Mouse (Mus musculus): ENCODE data around the gene Fam49a.

- TF ChIP-seq POLR2A (IDR thresholded peaks at IDR 0.05; ENCODE audit: insufficient read depth, low read length) (no peak), CTCF (IDR thresholded peaks at IDR 0.05; ENCODE audit: low read depth, low read length) (no peak), EP300 (IDR thresholded peaks at IDR 0.05; ENCODE audit: insufficient read depth, low read depth, low read length) (no peak)
These were observed 139.6 kb downstream of the Fam49a start for GRCm38 (mm10) chr12:12401504-12401903.

Data from ES-Bruce4 (cell line).